Mouse (Mus musculus) kidney, adult 9 months (tissue): Measurements from ENCODE around the gene Nrxn2.
A peak's percentile ranks its signal among the peaks of the same experiment; 100 is the strongest.

Source experiments
- DNase-seq: peaks from one replicate; pipeline ENCODE4 v3.0.0; 2022

Gene Nrxn2

DNA sequence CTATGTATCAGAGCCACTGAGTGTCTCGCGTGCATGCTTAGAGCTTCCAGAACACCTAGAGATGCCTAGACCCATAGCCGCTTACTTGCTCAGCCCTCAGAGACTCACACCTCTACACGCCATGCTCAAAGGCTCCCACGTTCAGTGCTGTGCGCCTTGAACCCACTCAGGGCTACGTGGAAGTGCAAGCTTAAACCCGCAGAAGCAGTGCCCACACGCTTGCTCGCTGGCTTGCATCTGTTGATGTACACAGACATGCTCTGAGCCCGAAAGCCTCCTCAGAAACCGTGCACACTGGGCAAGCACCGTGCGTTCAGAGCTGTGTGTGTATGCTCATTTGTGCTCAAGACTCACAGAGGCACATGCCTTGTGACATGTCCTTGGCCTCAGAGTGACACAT lies 103.8 kb downstream of the Nrxn2 start:
- no peak for DNase-seq

DNA sequence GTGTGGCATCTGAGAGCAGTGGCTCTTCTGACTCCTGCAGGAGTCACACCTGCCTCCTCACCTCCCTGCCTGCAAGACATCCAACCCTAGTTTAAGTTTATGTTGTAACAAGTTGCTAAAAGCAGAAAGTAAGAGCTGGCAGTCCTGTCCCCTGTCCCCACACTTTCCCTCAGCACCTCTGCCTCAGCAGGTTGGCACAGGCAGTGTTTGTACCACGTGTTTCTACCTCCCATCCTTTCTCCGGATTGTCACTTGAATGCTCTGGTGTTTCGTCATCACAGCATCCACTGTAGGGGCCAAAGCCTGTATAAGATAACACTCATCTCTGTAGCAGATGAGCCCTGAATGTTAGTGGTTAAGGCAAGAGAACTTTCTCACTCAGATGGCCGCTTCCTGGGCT lies 106.5 kb downstream of the Nrxn2 start:
- DNase-seq: no peak

DNA sequence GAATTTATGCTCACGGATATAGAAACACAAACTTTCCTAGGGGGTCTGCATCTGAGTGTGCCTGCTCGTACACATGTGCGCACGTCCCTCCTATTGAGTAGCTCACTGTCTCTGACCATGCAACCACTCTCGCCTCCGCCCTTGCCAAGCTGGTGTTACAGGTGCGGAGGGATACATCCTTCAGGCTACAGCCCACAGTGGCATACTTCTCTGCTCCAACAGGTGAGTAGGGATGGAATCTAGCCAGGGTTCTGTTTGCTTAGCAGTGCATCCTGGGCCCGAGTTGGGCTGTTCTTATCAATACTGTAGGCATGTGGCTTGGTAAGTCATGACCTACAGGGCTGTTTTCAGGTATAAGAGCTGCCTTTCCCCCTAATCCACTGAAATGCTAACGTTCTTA lies 107.5 kb downstream of the Nrxn2 start:
- no peak for DNase-seq

DNA sequence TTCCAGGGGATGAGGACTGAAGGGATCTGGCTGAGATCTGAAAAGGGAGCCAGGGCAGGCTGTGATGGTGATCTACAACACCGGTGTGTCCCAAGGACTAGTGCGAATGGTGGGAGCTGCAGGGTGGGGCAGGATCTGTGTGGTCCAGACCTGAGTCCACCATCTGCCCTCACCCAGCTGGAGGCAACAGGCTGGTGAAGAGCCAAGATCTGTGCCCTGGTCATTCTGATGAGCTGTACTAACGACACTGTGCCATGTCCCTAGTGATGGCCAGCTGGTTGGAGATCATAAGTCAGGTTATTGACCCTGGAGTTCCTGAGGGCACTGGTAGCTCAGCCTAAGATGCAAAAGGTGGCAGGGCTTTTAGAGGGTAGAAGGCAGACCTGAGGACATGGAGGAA lies 108.9 kb downstream of the Nrxn2 start:
- DNase-seq: no peak

DNA sequence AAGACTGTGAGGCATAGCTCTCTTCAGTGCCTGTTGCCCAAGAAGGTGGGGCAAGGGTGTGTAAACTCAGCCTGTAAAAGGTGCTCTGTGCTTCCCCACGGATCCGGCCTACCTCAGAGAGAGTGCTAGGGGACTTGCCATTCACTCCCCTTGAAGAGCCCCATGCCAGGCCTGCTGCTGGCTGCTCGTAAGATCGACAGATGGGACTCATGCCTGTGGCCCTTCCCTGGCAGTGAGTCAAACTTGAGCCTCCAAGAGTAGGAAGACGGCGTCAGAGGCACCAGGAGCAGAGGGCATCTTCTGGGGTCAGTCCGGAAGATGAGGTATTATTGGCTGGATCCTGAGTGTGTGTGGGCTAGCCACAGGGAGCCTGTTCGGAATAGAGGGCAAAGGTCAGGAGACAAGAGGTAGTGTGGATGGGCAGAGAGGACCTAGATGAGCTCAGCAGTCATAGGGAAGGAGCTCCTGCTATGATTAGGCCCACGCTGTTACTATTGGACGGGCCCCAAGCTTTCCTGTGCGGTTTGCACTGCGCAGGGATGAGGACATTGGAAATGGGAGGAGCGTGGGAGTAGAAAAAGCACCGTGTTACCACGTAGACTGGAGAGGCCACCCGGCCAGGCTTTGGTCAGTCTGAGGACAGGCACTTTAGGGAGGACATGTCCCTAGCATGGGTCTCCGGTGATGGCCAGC lies 109.5 kb downstream of the Nrxn2 start:
- peak; percentile 19 for DNase-seq

DNA sequence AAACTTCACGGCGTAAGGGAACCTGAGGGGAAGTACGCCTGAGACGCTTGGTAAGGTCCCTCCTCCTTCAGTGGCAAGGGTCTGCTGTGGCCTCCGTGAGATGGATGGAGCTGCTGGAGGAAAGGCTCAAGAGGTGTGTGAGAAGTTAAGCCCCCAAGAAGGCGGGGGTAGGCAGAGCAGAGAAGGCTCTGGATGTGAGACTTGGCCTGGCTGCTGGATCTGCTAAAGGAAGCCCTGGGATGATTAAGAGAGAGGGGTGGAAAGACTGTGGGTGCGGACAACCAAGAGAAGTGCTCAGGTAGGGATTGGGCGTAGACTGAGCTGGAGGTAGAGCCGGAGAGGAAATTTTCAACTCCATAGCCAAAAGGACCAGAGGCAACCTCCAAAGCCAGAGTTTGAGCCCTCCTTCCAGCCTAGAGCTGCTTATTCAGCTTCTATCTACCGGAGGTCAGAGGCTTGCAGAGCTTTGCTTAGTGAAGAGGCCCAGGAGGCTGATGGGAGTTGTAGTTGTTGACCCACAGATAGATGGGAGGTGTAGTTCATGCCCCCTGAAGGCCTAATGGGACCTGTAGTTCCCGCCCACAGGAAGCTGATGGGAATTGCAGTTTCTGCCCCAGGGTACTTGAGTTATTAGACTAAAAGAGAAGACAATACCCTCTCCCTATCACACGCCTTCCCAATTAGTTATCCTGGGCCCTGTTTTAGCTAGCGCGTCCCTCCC lies 110.9 kb downstream of the Nrxn2 start:
- peak; percentile 70 for DNase-seq

DNA sequence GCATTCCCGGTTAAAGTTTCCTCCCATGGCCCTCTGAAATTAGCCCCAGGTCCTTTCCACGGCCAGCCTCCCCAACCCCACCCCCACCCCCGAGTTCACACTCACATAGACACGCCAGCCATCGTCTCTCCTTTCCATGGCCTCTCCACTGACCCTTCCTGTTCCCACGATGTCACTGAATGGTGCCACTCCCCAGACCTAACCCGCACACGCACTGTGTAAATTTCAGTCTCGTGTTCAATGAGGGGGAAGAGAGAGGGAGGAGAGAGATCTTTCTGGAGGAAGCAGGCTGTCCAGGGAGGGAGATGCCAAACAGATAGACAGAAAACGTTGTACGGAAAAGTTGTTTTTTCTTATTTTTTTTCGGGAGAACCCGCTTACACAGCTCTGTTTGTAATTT lies 111.8 kb downstream of the Nrxn2 start:
- DNase-seq: no peak

DNA sequence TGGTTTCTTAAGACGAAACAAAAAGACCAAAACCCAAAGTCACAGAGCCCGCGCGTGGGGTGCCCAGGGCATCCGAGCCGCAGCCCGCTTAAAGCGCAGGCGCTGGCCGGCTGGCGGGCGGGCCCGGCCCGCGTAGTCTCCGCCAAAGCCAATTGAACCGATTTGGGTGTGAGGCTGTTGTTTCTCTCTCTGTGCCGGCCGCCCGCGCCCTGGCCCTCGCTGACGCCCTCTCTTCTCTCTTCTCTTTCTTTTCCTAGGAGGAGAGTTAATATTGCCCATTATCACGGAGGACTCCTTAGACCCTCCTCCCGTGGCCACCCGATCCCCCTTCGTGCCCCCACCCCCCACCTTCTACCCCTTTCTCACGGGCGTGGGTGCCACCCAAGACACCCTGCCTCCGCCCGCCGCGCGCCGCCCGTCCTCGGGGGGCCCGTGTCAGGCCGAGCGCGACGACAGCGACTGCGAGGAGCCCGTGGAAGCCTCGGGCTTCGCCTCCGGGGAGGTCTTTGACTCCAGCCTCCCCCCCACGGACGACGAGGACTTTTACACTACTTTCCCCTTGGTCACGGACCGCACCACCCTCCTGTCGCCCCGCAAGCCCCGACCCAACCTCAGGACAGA lies 112.6 kb downstream of the Nrxn2 start:
- peak; percentile 31 for DNase-seq

DNA sequence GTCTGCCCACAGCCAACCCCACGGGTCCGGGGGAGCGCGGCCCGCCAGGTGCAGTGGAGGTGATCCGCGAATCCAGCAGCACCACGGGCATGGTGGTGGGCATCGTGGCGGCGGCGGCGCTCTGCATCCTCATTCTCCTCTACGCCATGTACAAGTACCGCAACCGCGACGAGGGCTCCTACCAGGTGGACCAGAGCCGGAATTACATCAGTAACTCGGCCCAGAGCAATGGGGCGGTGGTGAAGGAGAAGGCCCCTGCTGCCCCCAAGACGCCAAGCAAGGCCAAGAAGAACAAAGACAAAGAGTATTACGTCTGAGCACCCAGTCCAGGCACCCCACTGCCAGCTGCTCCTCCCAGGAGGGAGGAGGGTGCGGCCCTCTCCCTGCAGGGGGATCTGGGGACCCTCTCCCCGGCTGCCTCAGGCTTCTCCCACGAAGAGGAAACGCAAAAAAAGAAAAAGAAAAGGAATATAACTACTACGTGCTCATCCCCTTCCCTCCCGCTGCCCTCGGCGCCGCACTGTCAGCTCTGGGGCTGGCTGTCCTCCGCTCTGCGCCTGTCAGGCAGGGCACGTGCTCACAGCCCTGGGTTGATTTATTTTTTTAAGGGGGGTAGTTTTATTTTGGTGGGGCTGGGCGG lies 113.4 kb downstream of the Nrxn2 start:
- peak; percentile 47 for DNase-seq

DNA sequence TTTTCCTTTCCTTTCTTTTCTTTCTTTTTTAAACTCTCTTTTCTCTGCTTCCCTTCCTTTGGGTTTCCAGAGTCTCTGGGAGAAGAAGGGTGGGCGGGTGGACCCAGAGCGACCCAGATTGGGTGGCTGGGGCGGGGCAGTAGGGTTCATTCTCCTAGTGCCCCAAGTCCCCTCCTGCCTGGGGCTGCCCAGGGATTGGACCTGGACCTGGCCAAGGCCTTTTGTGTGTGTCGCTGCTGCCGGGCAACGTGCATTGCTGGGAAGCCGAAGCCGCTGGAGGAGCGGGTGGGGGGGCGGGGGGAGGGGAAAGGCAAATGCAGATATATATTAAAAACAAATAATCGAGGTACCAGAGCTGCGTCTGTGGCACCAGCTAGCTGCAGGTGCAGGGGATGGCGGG lies 114.1 kb downstream of the Nrxn2 start:
- no peak for DNase-seq

DNA sequence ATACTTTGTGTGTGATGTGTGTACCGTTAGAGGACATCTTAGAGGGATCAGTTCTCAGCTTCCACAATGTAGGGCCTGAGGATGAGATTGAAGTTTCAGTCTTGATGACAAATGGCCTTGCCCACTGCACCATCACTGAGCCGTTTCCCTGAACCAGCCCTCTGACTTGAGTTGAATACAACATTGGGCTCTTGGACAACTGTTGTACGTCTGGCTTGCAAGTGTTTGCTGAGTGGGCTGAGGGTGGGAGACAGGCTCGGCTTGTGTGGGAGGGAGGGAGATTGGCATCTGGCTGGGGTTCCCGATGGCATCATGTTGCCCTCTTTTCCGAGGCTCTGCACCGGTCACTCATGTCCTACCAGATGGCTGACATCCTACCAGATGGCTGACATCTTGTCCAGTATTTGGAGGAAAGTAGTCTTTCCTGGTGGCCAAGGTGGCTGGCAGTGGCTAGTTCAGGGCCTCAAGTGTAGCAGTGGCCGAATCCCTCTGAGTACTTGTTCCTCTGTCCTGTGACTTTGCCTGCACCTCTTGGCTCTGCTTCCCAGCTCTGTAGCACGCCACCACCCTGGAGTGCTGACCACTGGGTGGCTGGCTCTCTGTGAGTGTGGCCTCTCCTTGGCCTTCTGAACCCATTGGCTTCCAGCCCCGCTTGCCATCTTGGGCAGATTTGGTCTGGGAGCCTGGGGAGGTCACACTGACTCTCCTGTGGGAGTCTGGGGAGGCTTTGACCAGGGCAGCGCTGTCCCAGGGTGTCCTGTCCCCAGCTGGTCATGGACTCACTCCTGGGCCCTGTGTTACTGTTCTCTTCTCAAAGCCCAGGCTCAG lies 115.0 kb downstream of the Nrxn2 start:
- peak; percentile 80 for DNase-seq

DNA sequence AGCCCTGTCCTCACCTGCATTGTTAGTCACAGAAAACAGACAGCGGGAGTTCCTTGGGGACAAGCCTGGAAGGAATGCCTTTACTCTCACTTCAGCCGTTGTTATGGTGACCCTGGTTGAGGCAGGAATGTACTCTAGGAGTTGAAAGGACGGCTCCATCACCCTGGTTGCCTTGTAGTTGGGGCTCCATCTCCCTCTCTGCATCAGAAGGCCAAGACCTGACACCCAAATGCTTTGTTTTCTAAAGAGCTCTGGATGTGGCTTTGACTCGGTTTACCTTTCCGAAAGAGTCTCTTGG lies 115.5 kb downstream of the Nrxn2 start:
- DNase-seq: no peak

DNA sequence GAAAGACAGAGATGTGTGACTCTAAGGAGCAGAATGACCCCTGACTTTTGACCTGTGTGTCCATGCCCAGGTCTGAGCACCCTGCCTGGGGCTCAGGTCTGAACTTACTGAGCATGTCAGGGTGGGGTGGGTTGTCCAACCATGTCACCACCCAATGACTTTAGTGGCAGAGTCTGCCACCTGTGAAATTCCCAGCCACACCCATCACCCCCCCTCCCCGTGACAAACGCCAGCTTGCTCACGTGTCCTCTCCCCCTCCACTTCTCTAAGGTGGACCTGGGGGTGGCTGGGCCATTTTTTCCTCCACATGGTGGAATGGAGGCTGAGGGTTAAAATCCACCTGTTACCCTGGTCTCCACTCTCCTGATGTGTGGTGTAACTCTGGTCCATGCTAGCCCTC lies 117.7 kb downstream of the Nrxn2 start:
- DNase-seq: peak; percentile 20

DNA sequence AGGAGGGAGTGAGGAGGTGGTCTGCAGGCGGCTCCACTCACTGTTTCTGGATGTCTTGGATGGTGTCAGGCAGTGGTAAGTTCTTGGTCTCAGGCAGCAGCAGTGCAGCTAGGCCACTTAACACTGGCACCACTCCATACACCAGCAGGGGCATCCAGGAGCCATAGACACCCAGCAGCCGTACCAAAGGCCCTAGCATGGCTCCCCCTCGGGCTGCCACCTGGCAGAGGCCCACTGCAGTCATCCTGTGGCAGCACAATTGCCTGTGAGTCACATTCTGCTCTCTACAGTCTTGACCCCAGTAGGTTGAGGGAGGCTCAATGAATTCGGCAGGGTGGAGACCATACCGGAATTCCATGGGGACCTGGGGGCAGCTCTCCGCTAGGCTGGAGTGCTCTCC lies 118.2 kb downstream of the Nrxn2 start:
- DNase-seq: peak; percentile 14

DNA sequence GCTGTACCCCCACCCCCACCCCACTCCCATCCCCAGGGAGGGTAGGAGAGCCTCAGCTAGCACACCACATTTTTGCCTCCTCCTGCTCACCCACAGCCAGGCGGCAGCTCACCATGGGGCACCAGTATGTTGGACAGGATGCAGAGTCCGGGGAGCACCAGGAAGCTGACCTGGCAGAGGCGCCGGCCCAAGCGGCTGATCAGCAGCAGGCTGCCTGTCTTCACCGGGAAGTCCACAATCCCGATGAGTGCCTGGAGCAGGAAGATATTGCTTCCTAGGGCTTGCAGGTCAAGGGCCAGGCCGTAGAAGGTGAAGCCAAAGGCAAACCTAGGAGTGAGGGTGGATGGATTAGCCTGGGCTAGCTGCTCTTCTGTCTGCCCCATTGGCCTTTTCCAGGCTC lies 119.0 kb downstream of the Nrxn2 start:
- DNase-seq: peak; percentile 49

DNA sequence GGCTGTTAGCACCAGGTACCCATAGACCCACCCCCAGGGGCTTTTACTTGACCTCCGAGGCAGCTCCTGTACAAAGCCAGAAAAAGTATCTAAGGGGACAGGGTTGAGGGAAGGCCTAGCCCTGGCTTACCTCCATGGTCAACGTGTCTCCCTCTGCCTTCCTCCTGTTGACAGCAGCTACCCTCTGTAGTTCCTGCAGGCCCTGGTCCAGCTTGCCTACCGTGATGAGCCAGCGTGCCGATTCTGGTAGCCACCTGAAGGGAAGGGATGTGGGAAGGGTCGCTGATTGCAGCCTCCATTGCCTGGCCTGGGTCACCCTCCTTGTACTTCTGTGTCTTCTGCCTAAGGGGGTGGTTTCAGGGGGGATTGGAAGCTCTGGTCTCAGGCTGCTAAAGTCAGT lies 120.0 kb downstream of the Nrxn2 start:
- no peak for DNase-seq

DNA sequence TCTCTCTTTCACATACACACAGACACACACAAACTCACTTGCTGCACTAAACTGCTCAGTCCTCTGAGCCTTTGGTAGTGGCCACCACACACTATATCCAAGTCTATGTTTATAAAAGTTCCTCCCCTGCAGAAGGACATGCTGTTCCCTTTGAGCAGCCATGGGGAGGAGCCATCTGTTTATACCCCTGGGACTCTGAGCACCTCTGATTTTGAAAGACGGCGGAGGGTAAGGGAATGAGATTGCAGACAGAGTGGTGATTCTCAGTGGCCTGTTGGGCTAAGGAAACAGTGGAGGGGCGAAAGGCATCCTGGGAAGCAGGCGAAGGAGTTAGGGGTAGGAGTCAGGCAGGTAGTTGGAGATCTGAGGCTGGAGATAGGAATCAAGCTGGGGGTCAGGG lies 121.1 kb downstream of the Nrxn2 start:
- DNase-seq: peak; percentile 23

DNA sequence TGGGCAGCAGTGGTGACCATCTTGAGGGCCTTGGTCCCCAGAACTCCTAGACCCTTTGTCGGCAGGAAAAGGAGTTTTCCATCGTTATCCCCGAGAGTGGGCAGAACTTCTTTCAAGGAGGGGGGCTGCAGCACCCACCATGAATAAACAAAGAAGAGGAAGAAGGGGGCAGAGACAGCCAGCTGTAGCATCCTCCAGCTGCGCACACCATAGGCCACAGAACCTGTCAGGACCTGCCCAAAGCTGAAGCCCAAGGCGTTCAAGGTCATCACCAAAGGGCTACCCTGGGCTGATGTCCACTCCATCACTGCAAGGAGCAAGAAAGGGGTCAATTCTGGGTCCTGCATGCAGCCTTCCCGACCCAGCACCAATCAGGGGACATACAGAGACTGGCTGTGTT lies 121.7 kb downstream of the Nrxn2 start:
- DNase-seq: no peak

DNA sequence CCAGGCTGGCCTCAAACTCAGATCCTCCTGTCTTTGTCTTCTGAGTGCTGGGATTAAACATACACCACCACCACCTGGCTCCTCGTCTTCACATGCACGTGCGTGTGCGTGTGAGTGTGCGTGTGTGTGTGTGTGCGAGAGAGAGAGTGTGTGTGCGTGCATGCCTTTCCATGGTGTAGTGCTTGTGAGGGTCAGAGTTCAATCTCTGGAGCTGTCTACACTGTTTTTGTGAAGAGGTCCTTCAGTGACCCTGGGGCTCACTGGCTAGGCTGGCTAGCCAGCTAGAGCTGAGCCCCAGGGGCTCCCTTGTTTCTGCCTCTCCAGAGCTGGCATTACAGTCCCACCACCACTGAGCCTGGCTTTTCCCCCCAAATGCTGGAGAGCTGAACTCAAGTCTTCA lies 123.0 kb downstream of the Nrxn2 start:
- DNase-seq: peak; percentile 65

DNA sequence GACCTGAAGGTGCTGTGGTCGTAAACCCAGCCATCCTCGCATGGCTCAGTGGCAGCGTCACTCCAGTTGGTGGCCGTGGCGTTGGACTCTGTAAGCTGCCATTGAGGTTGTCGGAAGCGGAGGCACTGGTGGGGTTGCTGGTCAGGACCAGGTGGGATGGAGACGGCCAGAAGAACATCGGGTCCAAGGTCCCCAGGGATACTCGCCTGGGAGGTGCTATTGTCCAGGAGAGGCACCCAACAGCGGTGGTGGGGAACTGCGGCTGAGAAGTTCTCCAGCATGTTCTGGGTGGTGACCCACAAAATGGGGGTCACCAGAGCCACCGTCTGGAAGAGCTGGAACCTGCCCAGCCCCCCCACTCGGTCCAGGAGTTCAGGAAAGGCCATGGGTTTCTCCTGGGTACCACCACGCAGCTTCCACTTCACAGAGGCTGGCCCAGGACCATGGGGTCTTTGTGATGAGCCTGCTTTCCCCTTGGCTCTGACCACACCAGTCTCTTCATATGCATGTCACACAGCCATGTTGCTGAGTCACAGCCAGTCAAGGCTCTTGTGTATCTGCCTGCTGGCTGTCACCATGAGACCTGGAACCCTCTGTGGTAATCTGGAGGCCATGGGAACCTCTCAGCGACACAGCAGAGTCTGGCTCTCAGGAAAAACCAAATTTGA lies 124.0 kb downstream of the Nrxn2 start, which contains the start of gene Slc22a12:
TSS of gene Slc22a12 (minus strand) at position 666 of the 668 bp plus-strand sequence.
- peak; percentile 54 for DNase-seq

DNA sequence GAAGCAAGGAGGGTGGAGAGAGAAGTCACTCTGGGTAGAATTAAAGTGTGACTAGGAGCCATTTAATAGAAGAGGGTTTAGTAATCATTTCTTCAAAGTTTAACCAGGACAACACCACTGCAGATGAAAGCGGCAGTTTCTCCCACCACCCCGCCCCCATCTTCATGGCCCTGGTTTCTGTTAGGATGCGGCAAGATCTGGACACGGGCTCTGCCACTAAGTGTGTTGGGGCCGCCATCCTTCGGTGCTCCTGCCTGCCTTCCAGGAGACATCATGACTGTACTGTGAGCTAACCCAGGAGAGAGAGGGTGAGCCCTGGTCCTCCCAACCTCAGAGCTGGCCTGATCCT lies 124.5 kb downstream of the Nrxn2 start:
- peak; percentile 81 for DNase-seq

DNA sequence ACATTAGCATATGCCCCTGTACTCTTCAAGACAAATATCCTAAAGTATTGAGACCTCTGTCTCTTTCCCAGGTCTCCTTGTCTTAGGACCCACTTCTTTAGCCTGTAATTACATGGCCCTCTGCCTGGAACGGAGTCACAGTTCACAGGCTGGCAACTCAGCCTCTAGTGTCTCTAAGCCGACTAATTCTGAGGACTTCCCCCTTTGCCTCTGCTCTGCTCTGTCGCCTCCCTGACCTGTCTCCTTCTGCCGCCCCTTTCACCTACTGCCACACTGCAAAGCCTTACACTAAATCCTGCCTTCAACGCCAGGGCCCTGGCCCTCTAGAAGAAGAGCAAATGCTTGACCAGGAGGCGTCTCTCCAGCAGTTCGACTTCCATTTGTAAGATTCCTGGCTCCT lies 125.0 kb downstream of the Nrxn2 start:
- DNase-seq: peak; percentile 63

DNA sequence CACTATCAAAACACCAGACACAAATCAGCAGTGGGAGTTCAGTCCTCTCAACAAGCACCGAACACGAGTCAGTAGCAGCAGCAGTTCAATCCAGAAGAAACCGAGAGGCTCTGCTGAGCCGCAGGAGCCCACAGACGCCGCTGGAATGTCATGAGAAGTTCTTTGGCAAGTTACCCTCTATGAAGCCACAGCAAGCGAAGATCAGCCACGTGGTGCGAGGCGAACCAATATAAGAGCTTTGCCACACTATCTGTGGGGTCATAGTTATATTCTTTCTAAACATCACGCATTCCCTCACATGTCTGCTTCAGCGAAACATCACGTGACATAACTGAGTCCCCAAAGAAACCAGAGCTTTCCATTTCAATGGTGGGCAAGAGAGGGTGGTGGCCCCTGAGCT lies 126.2 kb downstream of the Nrxn2 start:
- DNase-seq: peak; percentile 36
